Mouse (Mus musculus) embryonic stem cell, embryonic (primary cell): ENCODE data around the gene Bysl.

Source experiments
- CTCF ChIA-PET, 4 experiments: fragments of 300-600 bp in 2 of 4; fragments of 350-600 bp in 2 of 4; sonication (Branson Sonifier 250); formaldehyde crosslinking; loops; one replicate each; lab custom pipeline; 2022; ENCODE audit warnings: inconsistent platforms in 2 of 4; lab: Charles Lee
- POLR2A ChIA-PET, 4 experiments: fragments of 300-600 bp in 2 of 4; fragments of 350-600 bp in 2 of 4; sonication (Branson Sonifier 250); formaldehyde crosslinking; loops; one replicate each; lab custom pipeline; 2022; ENCODE audit warnings: antibody characterized with exemption in 4 of 4, inconsistent platforms in 1 of 4; lab: Charles Lee

Bysl gene

DNA sequence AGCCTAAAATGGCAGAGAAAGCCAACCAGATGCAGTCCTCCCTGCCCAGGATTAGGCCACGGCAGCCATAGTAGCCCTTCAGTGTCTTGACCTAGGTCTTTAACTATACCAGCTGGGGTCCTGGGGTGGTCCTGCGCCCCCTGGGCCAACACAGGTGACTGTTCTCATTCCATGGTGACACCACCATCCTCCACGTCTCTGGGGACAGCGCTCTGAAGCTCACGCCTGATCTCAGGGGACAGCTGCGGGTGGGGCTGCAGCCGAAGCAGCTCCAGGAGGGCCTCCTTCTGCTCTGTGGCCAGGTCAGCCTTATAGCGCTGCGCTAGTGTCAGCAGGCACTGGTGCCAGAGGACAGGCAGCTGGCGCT is 9.9 kb downstream of the Bysl start:
- CTCF ChIA-PET, result interaction anchor here in 2 of 4 experiments (0.7 to 2.0 kb wide), 5 partner anchors 10 to 241 kb away, joined by 3 to 7 read pairs (median 5); partner anchors contain the start of genes Bysl (in 1 of the 2), Gm20517 (in 1 of the 2) and Med20 (in 1 of the 2)

GRCm38 (mm10) chr17:47600601-47601388 is 10.5 kb downstream of the Bysl start:
- CTCF ChIA-PET, result interaction anchor here in 3 of 4 experiments (0.7 to 3.1 kb wide), 5 partner anchors 89 to 241 kb away, joined by 3 to 17 read pairs (median 6); no protein-coding TSS in a partner anchor
- POLR2A ChIA-PET, result interaction anchor here (0.5 to 7.8 kb wide), 31 partner anchors 9 to 269 kb away, joined by 3 to 116 read pairs (median 5); partner anchors contain the start of genes Taf8 (in 2 of the 4), Bysl (in 1 of the 4), Ccnd3 (in 1 of the 4) and Gm20517 (in 1 of the 4)

More for the DNA sequence above, 9.9 kb downstream of the Bysl start:
- POLR2A ChIA-PET, result interaction anchor here (0.5 to 7.8 kb wide), 22 partner anchors 8 to 270 kb away, joined by 3 to 116 read pairs (median 5); partner anchors contain the start of genes Bysl (in 2 of the 4), Gm20517 (in 2 of the 4), Med20 (in 2 of the 4) and Ccnd3 (in 1 of the 4)

DNA sequence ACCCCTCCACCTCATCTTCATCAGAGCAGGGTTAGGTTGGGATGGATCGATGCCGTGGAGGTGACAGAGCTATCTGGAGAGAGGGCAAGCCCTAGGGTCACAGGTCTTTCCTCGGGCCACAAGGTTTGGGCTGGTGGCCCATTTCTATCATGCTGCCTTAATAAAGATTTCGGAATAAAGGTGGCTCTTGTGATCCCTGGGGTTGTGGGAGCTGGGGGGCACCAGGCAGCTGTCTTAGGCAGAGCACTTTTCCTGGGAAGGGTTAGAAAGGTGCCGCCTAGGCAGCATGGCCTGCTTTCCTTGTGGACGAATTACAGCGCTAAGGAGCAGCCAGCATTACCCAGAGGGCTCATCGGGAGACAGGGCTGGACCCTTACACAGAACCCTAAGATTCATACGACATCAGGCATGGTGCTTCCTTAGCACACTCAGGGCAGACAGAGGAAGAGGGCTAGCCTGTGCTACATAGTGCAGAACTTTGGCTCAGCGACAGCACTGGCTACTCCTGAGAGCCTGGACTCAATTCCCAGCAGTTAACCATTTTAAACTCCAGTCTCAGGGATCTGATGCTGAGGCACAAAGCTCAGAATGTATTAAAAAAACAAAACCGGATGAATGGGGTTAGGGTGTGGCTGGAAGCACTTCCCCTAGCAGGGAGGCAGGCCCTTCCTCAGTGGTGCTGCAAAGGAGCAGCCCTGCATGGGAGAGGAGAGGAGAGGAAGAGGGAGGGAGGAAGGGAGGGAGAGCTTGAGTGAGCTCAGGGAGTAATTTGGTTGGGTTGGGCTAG is 11.6 kb downstream of the Bysl start:
- POLR2A ChIA-PET, result interaction anchor here (0.6 to 7.8 kb wide), 40 partner anchors 8 to 825 kb away, joined by 3 to 116 read pairs (median 5); partner anchors contain the start of genes Bysl (in 2 of the 4), Gm20517 (in 2 of the 4), Med20 (in 2 of the 4) and Taf8 (in 2 of the 4)
- CTCF ChIA-PET, result interaction anchor here (0.5 to 3.1 kb wide), 6 partner anchors 81 to 1228 kb away, joined by 3 to 17 read pairs (median 6); no protein-coding TSS in a partner anchor

DNA sequence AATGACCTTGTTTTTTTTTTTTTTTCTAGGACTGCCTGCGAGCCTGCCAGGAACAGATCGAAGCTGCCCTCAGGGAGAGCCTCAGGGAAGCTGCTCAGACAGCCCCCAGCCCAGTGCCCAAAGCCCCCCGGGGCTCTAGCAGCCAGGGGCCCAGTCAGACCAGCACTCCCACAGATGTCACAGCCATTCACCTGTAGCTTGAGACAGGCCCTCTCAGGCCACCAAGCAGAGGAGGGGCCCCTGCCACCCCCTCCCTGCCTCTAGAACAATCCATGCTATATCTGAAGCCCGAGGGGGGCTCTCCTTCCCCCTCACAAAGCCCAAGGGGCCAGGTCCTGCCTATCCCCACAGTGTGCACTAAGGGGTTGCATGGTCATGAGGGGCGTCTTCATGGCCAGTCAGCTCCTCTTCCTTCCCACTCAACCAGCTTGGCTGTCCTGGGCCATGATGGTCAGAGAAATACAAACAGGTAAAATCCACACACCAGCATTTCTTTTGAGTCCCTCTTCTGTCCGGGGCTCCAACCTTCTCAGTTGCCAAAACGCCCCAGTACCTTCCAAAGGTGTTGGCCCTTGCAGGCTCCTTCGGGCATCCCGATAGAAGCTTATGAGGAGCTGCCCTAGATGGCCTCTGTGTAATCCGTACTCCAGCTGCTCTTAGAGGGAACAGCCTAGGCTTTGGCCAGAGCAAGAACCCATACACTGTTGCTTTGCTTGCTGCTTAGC is 12.6 kb downstream of the Bysl start:
- POLR2A ChIA-PET, result interaction anchor here (0.6 to 7.8 kb wide), 53 partner anchors 8 to 665 kb away, joined by 3 to 116 read pairs (median 4); partner anchors contain the start of genes Bysl (in 2 of the 4), Ccnd3 (in 2 of the 4), Gm20517 (in 2 of the 4) and Med20 (in 2 of the 4)
- CTCF ChIA-PET, result interaction anchor here (0.5 to 4.4 kb wide), 53 partner anchors 7 to 1227 kb away, joined by 3 to 44 read pairs (median 4); partner anchors contain the start of genes Bysl (in 1 of the 4), Ccnd3 (in 1 of the 4), Gm20517 (in 1 of the 4) and Med20 (in 1 of the 4)

DNA sequence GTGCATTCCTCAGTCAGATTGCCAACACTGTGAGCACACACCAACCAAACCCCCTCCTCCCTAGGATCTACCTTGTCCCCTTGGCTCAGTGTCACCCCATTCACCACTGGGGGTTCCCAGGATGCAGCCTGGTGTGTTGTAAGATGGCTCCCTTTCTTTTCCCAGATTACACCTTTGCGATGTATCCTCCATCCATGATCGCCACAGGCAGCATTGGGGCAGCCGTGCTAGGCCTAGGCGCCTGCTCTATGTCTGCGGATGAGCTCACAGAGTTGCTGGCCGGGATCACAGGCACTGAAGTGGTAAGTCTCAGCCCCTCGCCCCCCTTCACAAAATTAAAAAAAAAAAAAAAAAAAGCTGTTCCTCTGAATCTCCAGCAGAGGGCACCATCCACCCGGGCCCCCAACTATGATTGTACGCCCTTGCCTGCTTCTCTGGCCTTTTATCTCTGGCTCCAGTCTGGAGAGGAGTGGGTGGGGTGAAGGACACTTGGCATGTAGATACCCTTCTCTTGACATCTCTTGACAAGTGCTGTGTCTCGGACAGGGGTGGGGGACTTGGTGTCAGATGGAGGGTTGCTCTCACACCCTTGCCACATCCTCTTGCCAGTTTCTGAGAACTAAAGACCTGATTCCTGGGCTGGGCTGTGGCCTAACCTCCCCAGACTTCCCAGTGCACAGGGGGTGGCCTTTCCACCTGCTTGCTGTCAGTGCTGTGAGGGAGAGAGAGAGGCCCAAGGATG is 13.3 kb downstream of the Bysl start:
- ChIA-PET POLR2A (interaction anchor here (0.6 to 7.8 kb wide), 52 partner anchors 8 to 1402 kb away, joined by 3 to 116 read pairs (median 4); partner anchors contain the start of genes Ccnd3 (in 2 of the 4), Taf8 (in 2 of the 4), Bysl (in 1 of the 4) and Gm20517 (in 1 of the 4)), CTCF (interaction anchor here (0.5 to 4.4 kb wide), 56 partner anchors 8 to 715 kb away, joined by 3 to 44 read pairs (median 3); partner anchors contain the start of genes Bysl (in 1 of the 4), Ccnd3 (in 1 of the 4), Gm20517 (in 1 of the 4) and Med20 (in 1 of the 4))

DNA sequence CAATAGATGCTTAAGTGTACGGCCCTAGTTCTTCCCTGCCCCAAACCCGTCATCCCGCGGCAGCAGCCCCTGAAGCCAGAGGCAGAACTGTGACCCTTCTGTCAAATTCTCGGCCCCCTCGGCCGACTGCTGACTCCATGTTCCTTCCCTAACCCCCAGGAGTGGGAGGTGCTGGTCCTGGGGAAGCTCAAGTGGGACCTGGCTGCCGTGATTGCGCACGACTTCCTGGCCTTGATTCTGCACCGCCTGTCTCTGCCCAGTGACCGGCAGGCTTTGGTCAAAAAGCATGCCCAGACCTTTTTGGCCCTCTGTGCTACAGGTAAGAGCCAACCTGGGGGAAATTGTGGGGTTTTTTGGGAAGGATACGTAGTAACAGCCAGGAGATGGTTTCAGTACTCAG is 14.0 kb downstream of the Bysl start:
- CTCF ChIA-PET, result interaction anchor here in 3 of 4 experiments (0.6 to 4.4 kb wide), 15 partner anchors 11 to 361 kb away, joined by 3 to 44 read pairs (median 4); no protein-coding TSS in a partner anchor
- POLR2A ChIA-PET, result interaction anchor here (0.6 to 7.8 kb wide), 25 partner anchors 10 to 1403 kb away, joined by 3 to 116 read pairs (median 9); partner anchors contain the start of genes Ccnd3 (in 1 of the 4) and Taf8 (in 1 of the 4)

GRCm38 (mm10) chr17:47596839-47597164 is 14.5 kb downstream of the Bysl start:
- CTCF ChIA-PET, result interaction anchor here in 3 of 4 experiments (0.8 to 4.4 kb wide), 9 partner anchors 10 to 504 kb away, joined by 3 to 44 read pairs (median 4); partner anchors contain the start of genes Bysl (in 1 of the 3), Gm20517 (in 1 of the 3) and Med20 (in 1 of the 3)
- POLR2A ChIA-PET, result interaction anchor here (0.6 to 7.8 kb wide), 29 partner anchors 9 to 518 kb away, joined by 3 to 116 read pairs (median 7); partner anchors contain the start of genes Ccnd3 (in 2 of the 4) and Usp49 (in 1 of the 4)

- ChIA-PET POLR2A (interaction anchor here (0.6 to 7.8 kb wide), 75 partner anchors 8 to 814 kb away, joined by 3 to 116 read pairs (median 5); partner anchors contain the start of genes Bysl (in 2 of the 4), Ccnd3 (in 2 of the 4), Gm20517 (in 2 of the 4) and Med20 (in 2 of the 4)), CTCF (interaction anchor here (0.7 to 4.4 kb wide), 23 partner anchors 9 to 699 kb away, joined by 3 to 44 read pairs (median 4); partner anchors contain the start of genes Bysl (in 2 of the 4), Gm20517 (in 2 of the 4), Med20 (in 2 of the 4) and Taf8 (in 1 of the 4))
Measured at GRCm38 (mm10) chr17:47596162-47596838, 15.0 kb downstream of the Bysl start.

GRCm38 (mm10) chr17:47595248-47596161 is 15.8 kb downstream of the Bysl start:
- CTCF ChIA-PET, result interaction anchor here (0.6 to 4.4 kb wide), 33 partner anchors 10 to 699 kb away, joined by 3 to 44 read pairs (median 4); partner anchors contain the start of genes Bysl (in 2 of the 4), Gm20517 (in 2 of the 4), Med20 (in 2 of the 4) and Taf8 (in 1 of the 4)
- POLR2A ChIA-PET, result interaction anchor here (0.6 to 7.8 kb wide), 106 partner anchors 9 to 1379 kb away, joined by 3 to 116 read pairs (median 5); partner anchors contain the start of genes Taf8 (in 3 of the 4), Bysl (in 2 of the 4), Ccnd3 (in 2 of the 4) and Gm20517 (in 2 of the 4)

DNA sequence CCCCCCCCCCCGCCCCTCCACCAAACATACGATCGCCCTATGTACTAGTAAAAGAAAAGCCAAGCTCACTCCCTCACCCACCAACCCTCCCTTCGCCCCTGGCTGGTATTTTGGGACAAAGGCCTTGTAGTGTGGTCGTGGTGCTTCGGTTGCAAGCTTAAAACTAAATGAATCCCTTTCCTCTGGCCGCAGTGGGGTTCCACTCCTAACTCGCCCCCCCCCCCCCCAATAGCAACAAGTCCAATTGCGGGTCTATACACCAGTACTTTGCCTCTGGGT is 16.4 kb downstream of the Bysl start:
- ChIA-PET POLR2A (interaction anchor here (0.6 to 7.8 kb wide), 73 partner anchors 8 to 1379 kb away, joined by 3 to 116 read pairs (median 5); partner anchors contain the start of genes Taf8 (in 3 of the 4), Bysl (in 2 of the 4), Ccnd3 (in 2 of the 4) and Gm20517 (in 2 of the 4)), CTCF (interaction anchor here (0.6 to 4.4 kb wide), 26 partner anchors 9 to 890 kb away, joined by 3 to 44 read pairs (median 4); partner anchors contain the start of genes Bysl (in 1 of the 4), Gm20517 (in 1 of the 4) and Med20 (in 1 of the 4))

DNA sequence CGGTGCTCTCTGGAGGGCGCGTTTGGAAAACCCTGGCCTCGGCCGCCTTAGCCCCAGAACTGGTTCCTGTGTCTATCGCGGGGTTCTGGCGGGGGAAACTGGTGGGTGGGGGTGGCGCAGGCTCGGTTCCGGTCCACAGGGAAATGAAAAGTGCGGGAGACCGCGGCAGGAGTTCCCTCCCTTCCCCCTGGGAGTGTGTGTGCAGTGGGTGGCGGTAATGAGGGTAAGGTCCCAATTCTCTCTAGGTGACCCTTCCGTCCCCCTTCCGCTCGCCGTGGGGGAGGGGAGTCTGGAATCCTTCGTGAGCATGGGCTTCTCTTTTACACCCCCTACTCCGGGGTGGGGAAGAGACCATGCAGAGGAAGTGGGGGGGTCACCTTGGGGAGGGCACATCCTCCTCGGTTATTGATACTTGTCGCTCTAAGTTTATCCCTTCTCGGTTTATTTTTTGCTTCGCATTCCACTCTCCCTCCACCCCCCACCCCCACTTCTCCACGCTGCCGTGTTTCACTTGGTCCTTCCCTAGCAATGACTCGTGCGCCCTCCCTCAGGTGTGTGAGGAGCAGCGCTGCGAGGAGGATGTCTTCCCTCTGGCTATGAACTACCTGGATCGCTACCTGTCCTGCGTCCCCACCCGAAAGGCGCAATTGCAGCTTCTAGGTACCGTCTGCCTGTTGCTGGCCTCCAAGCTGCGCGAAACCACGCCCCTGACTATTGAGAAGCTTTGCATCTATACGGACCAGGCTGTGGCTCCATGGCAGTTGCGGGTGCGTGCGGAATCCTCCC is 16.9 kb downstream of the Bysl start:
- ChIA-PET CTCF (interaction anchor here (0.6 to 4.4 kb wide), 19 partner anchors 8 to 889 kb away, joined by 3 to 44 read pairs (median 4); no protein-coding TSS in a partner anchor), POLR2A (interaction anchor here (0.6 to 7.8 kb wide), 63 partner anchors 8 to 1380 kb away, joined by 3 to 116 read pairs (median 5); partner anchors contain the start of genes Bysl (in 2 of the 4), Ccnd3 (in 2 of the 4), Gm20517 (in 2 of the 4) and Med20 (in 2 of the 4))

DNA sequence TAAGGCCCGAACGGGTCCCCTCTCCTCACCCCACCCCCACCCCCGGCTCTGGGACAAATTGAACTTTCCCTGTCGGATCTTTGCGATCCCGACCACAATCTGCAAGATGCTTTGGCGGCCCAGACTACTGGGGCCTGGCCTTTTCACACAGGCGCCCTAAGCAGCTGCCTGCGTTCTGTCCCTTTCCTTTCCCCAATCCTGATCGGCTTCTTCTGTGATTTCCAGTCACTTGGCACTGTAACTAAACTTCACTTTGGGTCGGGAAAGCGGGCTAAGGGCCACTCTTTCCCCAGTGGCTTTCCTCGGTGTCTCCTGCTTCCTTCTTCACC is 17.5 kb downstream of the Bysl start:
- ChIA-PET CTCF (interaction anchor here in 1 of 4 experiments (2.6 kb wide), 1 partner anchor 83 kb away, joined by 36 read pairs; no protein-coding TSS in a partner anchor), POLR2A (interaction anchor here in 2 of 4 experiments (0.6 to 3.4 kb wide), 10 partner anchors 10 to 106 kb away, joined by 3 to 26 read pairs (median 5); no protein-coding TSS in a partner anchor)
